Mouse (Mus musculus) CD4-positive naive resting alpha-beta T cell, adult 76 days (primary cell): ENCODE results near the gene Pfdn2. TPM values are rescaled to one million over a fixed set of nuclear protein-coding genes. Genes with fewer than 3 reads are reported as not detected.

Experiments
- total RNA-seq: library from RNA; stranded (reverse); gene quantifications from one replicate; pipeline ENCODE4 v1.2.4, GENCODE M21; 2023

Pfdn2 gene
- total RNA-seq: 72.0 TPM

DNA sequence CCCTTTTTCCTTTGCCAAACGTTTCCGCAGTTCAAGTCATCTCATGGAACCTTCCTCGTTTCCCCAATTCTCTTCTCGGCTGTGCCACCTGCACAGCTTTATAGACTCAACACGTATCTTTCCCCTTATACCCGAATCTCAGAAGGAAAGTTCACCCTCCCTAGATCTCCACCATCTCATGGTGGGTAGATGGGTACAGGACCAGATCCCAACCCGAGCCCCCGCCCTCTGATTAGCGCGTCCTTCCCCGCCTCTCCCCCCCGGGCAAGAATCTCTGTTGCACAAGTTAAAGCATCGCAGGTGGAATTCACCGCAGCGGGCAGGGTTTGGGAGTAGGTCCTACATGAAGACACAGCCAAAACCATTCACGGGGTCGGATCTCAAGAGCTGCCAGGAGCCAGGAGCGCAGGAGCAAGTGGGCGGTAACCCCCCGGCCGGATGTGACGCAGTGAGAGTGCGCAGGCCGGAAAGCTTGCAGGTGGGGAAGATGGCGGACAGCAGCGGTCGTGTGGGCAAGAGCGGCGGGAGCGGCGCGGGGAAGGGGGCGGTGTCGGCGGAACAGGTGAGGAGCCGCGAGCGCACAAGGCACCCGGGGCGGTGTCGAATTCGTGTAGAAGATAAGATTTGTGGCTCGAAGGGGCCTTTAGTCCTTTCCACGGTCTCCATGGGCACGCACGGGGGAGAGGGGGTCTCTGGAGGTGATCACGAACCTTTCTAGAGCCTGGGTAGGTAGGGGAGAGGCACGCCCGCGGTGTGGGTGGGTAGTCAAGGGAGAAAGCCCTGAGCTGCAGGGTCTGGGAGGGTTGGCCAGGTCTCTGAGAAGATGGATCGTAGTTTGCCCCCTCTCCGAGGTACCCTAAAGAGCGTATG is at the start of gene Pfdn2, which contains the start of gene Nit1:
Gene Pfdn2 (plus strand): TSS at position 446 of the 870 bp plus-strand sequence.
Gene Nit1 (minus strand): TSS at position 422 of the 870 bp plus-strand sequence.

DNA sequence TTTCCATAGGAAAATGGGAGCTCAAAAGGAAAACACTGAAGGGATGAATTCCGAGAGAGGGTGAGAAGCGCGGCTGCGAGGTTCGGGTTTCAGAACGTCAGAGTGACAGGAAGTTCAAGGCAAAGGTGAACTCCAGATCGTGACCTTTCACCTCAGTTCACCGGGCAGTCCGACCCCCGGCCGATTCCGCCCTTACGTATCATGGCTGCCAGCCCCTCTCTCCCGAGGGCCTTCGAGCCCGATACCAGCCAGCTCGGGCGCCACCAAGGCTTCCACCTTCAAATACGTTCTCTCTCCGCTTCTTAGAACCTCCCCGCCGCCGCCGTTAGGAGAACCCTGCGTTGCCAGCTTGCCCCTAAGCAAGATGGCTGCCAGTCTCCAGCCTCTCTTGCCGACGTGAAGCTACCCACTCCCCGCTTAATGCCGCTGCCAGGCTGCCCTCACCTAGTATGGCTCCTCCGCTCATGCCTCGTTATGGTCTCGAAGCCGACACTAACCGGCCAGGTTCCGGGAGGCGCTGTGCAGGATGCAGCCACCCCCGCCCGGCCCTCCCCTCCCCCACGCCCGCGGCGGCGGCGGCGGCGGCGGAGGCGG is 16.5 kb upstream of the Pfdn2 start, which contains the start of gene Dedd:
Gene Dedd (plus strand): TSS at position 307 of the 594 bp plus-strand sequence.

DNA sequence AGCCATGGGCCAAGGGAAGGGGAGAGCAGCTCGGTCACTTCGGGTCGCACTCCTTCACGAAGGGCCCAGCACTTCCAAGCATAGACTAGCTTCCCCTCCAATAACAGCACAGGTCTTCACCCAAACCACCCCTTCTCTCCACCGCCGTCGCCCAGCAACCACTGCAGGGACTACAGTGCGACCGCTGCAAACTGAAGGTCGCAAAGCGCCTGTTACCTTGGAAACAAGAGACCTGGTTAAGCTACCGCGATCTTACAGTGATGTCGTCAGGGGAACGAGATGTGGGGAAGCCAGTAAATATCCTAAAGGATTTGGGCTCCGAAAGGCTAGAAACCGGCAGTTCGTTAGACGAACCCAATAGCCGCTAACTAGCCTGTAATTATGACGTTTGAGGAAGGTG is 15.2 kb downstream of the Pfdn2 start, which contains the start of gene Klhdc9:
Gene Klhdc9 (minus strand): TSS at position 143 of the 400 bp plus-strand sequence.

DNA sequence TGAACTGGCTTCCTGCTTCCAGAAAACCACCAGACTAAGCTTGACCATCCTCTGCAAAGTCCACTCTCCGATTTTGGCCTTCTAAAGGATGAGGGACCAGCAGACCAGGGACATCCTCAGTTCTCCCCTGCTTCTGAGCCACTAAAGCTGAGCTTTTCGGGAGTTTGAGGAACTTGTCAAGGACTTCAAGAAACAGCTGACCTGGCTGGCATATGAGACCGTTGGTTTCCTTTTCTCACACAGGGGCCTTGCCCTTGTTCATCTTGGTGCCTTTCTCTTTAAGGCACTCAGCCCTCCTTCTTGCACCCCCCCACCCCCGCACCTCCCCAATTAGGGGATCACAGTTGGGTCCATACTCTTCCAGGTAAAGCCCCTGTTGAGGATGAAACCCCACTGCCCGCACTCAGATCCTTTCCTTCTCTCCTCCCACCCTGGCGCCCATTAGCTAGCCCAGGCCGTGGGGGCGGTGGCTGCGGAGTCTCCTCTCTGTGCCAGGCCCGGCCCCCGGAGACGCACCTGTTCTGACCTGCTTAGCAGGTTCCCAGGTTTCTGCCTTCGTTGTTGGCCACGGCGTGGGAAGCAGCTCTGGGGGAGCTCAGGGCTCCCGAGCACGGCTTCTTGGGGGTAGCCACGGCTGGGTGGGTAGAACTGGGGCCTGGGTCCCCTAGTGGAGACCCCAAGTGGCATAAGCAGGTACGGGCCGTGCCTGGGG is 24.5 kb downstream of the Pfdn2 start, which contains the start of gene Nectin4:
Gene Nectin4 (plus strand): TSS at position 255 of the 712 bp plus-strand sequence.

GRCm38 (mm10) chr1:171388376-171389102 is 43.1 kb downstream of the Pfdn2 start, which contains the start of gene Arhgap30:
Arhgap30 (plus strand) TSS chr1:171388954.

Other genes with a start within 250 kb of the Pfdn2 start
- gene Cfap126, start 231.8 kb upstream of the Pfdn2 start, total RNA-seq: not detected
- 101 TPM for gene Sdhc, start 195.1 kb upstream of the Pfdn2 start, total RNA-seq
- gene Mpz, start 195.0 kb upstream of the Pfdn2 start, total RNA-seq: not detected
- gene Pcp4l1, start 149.4 kb upstream of the Pfdn2 start, total RNA-seq: not detected
- gene Nr1i3, start 131.7 kb upstream of the Pfdn2 start, total RNA-seq: not detected
- 17.0 TPM for gene Tomm40l, start 123.2 kb upstream of the Pfdn2 start, total RNA-seq
- not detected for gene Apoa2, start 120.6 kb upstream of the Pfdn2 start, total RNA-seq
- gene Fcer1g, start 111.3 kb upstream of the Pfdn2 start, total RNA-seq: 16.9 TPM
- not detected for gene Adamts4, start 95.2 kb upstream of the Pfdn2 start, total RNA-seq
- 99.5 TPM for gene Ndufs2, start 94.3 kb upstream of the Pfdn2 start, total RNA-seq
- gene B4galt3, start 75.3 kb upstream of the Pfdn2 start, total RNA-seq: 69.6 TPM
- 43.1 TPM for gene Ppox, start 64.5 kb upstream of the Pfdn2 start, total RNA-seq
- gene Usp21, start 57.7 kb upstream of the Pfdn2 start, total RNA-seq: 42.5 TPM
- 53.9 TPM for gene Ufc1, start 50.6 kb upstream of the Pfdn2 start, total RNA-seq
- 30.6 TPM for gene Dedd, start 16.5 kb upstream of the Pfdn2 start, total RNA-seq
- gene Nit1, start within 50 bp of the Pfdn2 start, total RNA-seq: 16.8 TPM
- gene Klhdc9, start 15.1 kb downstream of the Pfdn2 start, total RNA-seq: 0.35 TPM
- gene Nectin4, start 24.4 kb downstream of the Pfdn2 start, total RNA-seq: 0.29 TPM
- gene Arhgap30, start 43.3 kb downstream of the Pfdn2 start, total RNA-seq: 171 TPM
- 80.1 TPM for gene Usf1, start 65.6 kb downstream of the Pfdn2 start, total RNA-seq
- gene Tstd1, start 73.2 kb downstream of the Pfdn2 start, total RNA-seq: 5.9 TPM
- gene F11r, start 91.9 kb downstream of the Pfdn2 start, total RNA-seq: 3.1 TPM
- 5.9 TPM for gene Alyref2, start 157.8 kb downstream of the Pfdn2 start, total RNA-seq
- gene Itln1, start 189.6 kb downstream of the Pfdn2 start, total RNA-seq: not detected
- gene Cd244a, start 213.5 kb downstream of the Pfdn2 start, total RNA-seq: 4.4 TPM